Mouse (Mus musculus): ENCODE results near the gene Gm4881. TPM values are rescaled to one million over a fixed set of nuclear protein-coding genes. Genes with fewer than 3 reads are reported as not detected.

The Gm4881 gene
- total and polyA plus RNA-seq, 3 experiments: 0.13 TPM; not detected in 2

- no peak for TF ChIP-seq TCF12 (IDR thresholded peaks at IDR 0.05; ENCODE audit: low read depth, low read length)
- no peak for TF ChIP-seq ZMIZ1 (IDR thresholded peaks at IDR 0.05; ENCODE audit: low read depth, low read length)
- TF ChIP-seq SIN3A (IDR thresholded peaks at IDR 0.05; ENCODE audit: low read length): no peak
- no peak for TF ChIP-seq NRF1 (IDR thresholded peaks at IDR 0.05; ENCODE audit: insufficient read depth, low read depth, low read length, poor library complexity, severe bottlenecking)
- TF ChIP-seq TAL1 (IDR thresholded peaks at IDR 0.05; ENCODE audit: low read length): no peak
- no peak for TF ChIP-seq GATA1 (IDR thresholded peaks at IDR 0.05; ENCODE audit: low read depth, low read length)
- no peak for TF ChIP-seq CHD2 (IDR thresholded peaks at IDR 0.05; ENCODE audit: low read length)
- no peak for TF ChIP-seq MAZ (IDR thresholded peaks at IDR 0.05; ENCODE audit: low read depth, low read length)
- TF ChIP-seq E2F4 (IDR thresholded peaks at IDR 0.05; ENCODE audit: borderline replicate concordance, low read depth, low read length): no peak
- TF ChIP-seq EP300 (IDR thresholded peaks at IDR 0.05; ENCODE audit: low read depth in 1 of 2, low read length in 2 of 2): no peak
- TF ChIP-seq MYC (IDR thresholded peaks at IDR 0.05; ENCODE audit: low read depth, low read length): no peak
- Histone ChIP-seq H3K4me1 (ENCODE audit: control insufficient read depth in 1 of 2, insufficient read depth in 2 of 2, low read length in 2 of 2) (peaks cover 0 to 12% of the 10 kb centered on the region in 2 experiments; a peak in 2 of 4 replicates), H3K9me3 (replicated peaks; ENCODE audit: insufficient read depth, low read length) (no peaks in the 10 kb centered on the region), H3K9ac (ENCODE audit: control insufficient read depth, low read depth, low read length, poor library complexity, severe bottlenecking) (no peak overlapping the region), H3K27me3 (ENCODE audit: control insufficient read depth in 1 of 2, insufficient read depth in 2 of 2, low read length in 2 of 2) (no peaks in the 10 kb centered on the region; a peak in 1 of 4 replicates), H3K27ac (ENCODE audit: control insufficient read depth, low read depth, low read length) (no peak overlapping the region), H3K79me2 (ENCODE audit: control insufficient read depth, insufficient read depth, low read length, poor library complexity) (no peaks in the 10 kb centered on the region), H3K4me3 (ENCODE audit: control insufficient read depth in 1 of 2, insufficient read depth in 1 of 2, low read depth in 2 of 2, low read length in 2 of 2) (no peak overlapping the region), H3K36me3 (ENCODE audit: control insufficient read depth in 1 of 2, insufficient read depth in 2 of 2, low read length in 2 of 2) (no peaks in the 10 kb centered on the region; a peak in 1 of 4 replicates)
- DNase-seq (ENCODE audit: low read depth, low spot score): no peak
Observed at GRCm38 (mm10) chr7:24990478-24990877, 46.2 kb upstream of the Gm4881 start.

- Histone ChIP-seq H3K79me2 (ENCODE audit: control insufficient read depth, insufficient read depth, low read length, poor library complexity) (no peaks in the 10 kb centered on the region), H3K9me3 (replicated peaks; ENCODE audit: insufficient read depth, low read length) (no peaks in the 10 kb centered on the region), H3K27me3 (ENCODE audit: control insufficient read depth in 1 of 2, insufficient read depth in 2 of 2, low read length in 2 of 2) (no peaks in the 10 kb centered on the region; a peak in 1 of 4 replicates), H3K4me1 (ENCODE audit: control insufficient read depth in 1 of 2, insufficient read depth in 2 of 2, low read length in 2 of 2) (peaks cover 0 to 12% of the 10 kb centered on the region in 2 experiments; a peak in 2 of 4 replicates), H3K9ac (ENCODE audit: control insufficient read depth, low read depth, low read length, poor library complexity, severe bottlenecking) (no peak overlapping the region; the same call in 1 of the 2 replicates), H3K36me3 (ENCODE audit: control insufficient read depth in 1 of 2, insufficient read depth in 2 of 2, low read length in 2 of 2) (no peaks in the 10 kb centered on the region; a peak in 1 of 4 replicates), H3K27ac (ENCODE audit: control insufficient read depth, low read depth, low read length) (no peak overlapping the region), H3K4me3 (ENCODE audit: control insufficient read depth in 1 of 2, insufficient read depth in 1 of 2, low read depth in 2 of 2, low read length in 2 of 2) (peak overlapping the region in 1 of 2 experiments; percentile 25; a peak in 1 of 4 replicates)
- TF ChIP-seq KAT2A (conservative IDR thresholded peaks at IDR 0.05; ENCODE audit: low read depth, low read length): no peak
- peak; percentile 24 for DNase-seq (ENCODE audit: low read depth, low spot score)
Observed at GRCm38 (mm10) chr7:24987941-24988340, 43.6 kb upstream of the Gm4881 start.

DNA sequence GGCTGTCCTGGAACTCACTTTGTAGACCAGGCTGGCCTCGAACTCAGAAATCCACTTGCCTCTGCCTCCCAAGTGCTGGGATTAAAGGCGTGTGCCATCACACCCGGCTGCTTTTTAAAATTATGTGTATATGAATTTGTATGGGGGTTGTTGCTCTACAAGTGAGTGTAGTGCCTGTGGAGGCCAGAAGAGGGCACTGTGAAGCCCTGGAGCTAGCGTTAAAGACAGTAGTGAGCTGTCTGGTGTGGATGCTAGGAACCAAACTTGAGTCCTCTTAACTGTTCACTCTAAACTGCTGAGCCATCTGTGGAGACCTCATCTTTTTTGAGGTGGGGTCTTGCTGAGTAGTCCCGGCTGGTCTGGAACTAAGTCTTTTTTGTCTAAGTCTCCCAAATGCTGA, 41.5 kb upstream of the Gm4881 start:
- H3K27me3 ChIP-seq (ENCODE audit: control insufficient read depth in 1 of 2, insufficient read depth in 2 of 2, low read length in 2 of 2): no peaks in the 10 kb centered on the region
- no peaks in the 10 kb centered on the region for H3K79me2 ChIP-seq (ENCODE audit: control insufficient read depth, insufficient read depth, low read length, poor library complexity)

More for the DNA sequence above, 41.5 kb upstream of the Gm4881 start:
- Histone ChIP-seq H3K4me3 (ENCODE audit: control insufficient read depth in 1 of 2, insufficient read depth in 1 of 2, low read depth in 2 of 2, low read length in 2 of 2) (no peak overlapping the region), H3K9ac (ENCODE audit: control insufficient read depth, low read depth, low read length, poor library complexity, severe bottlenecking) (no peak overlapping the region), H3K4me1 (ENCODE audit: control insufficient read depth in 1 of 2, insufficient read depth in 2 of 2, low read length in 2 of 2) (peaks cover 0 to 12% of the 10 kb centered on the region in 2 experiments; a peak in 2 of 4 replicates), H3K27ac (ENCODE audit: control insufficient read depth, low read depth, low read length) (no peak overlapping the region), H3K9me3 (replicated peaks; ENCODE audit: insufficient read depth, low read length) (no peaks in the 10 kb centered on the region), H3K36me3 (ENCODE audit: control insufficient read depth in 1 of 2, insufficient read depth in 2 of 2, low read length in 2 of 2) (no peaks in the 10 kb centered on the region; a peak in 1 of 4 replicates)
- TF ChIP-seq RAD21 (IDR thresholded peaks at IDR 0.05; ENCODE audit: low read depth, low read length): no peak; the same call in 1 of the 2 replicates
- TF ChIP-seq GABPA (IDR thresholded peaks at IDR 0.05; ENCODE audit: low read depth, low read length): no peak
- TF ChIP-seq CTCF (IDR thresholded peaks at IDR 0.05 in 2 of 3, conservative IDR thresholded peaks at IDR 0.05 in 1 of 3; ENCODE audit: control insufficient read depth in 1 of 3, insufficient read depth in 1 of 3, low read depth in 2 of 3, low read length in 3 of 3, poor library complexity in 1 of 3, severe bottlenecking in 1 of 3): peak; percentile 52 to 63 (median 57)
- TF ChIP-seq SMC3 (IDR thresholded peaks at IDR 0.05; ENCODE audit: low read depth, low read length): 0 out of 2 replicates have a peak, but pooled peaks have one; percentile 25
- TF ChIP-seq BHLHE40 (IDR thresholded peaks at IDR 0.05; ENCODE audit: borderline replicate concordance, low read depth, low read length): no peak
- peak; percentile 53 for DNase-seq (ENCODE audit: low read depth, low spot score)
